Mouse (Mus musculus): ENCODE measurements around the gene Znrf2. TPM values are rescaled to one million over a fixed set of nuclear protein-coding genes. Genes with fewer than 3 reads are reported as not detected.
"Not testable (repeated sequence)": the region's sequence is repeated elsewhere in the genome, so short reads cannot be mapped to it uniquely, and the experiment has no call there.

Znrf2 gene
- polyA plus RNA-seq, 2 experiments: 5.5 to 6.3 TPM

GRCm38 (mm10) chr6:54855801-54856583 is 39.3 kb downstream of the Znrf2 start:
- H3K4me1 ChIP-seq (ENCODE audit: control insufficient read depth, insufficient read depth, low read length): peaks cover 3% of the 10 kb centered on the region; the same call in 1 of the 2 replicates
- no peak overlapping the region for H3K9ac ChIP-seq (ENCODE audit: low read depth, low read length, severe bottlenecking)
- ATAC-seq (ENCODE audit: low FRiP score, low read depth): no peak
- H3K27me3 ChIP-seq (ENCODE audit: control insufficient read depth, insufficient read depth, low read length): no peaks in the 10 kb centered on the region
- no peak for TF ChIP-seq POLR2A (IDR thresholded peaks at IDR 0.05; ENCODE audit: borderline replicate concordance, extremely low read depth, insufficient read depth, insufficient read length)
- no peaks in the 10 kb centered on the region for H3K9me3 ChIP-seq (ENCODE audit: control insufficient read depth, low read length)
- H3K4me3 ChIP-seq (replicated peaks; ENCODE audit: low read length): no peak overlapping the region
- no peaks in the 10 kb centered on the region for H3K36me3 ChIP-seq (ENCODE audit: control insufficient read depth, insufficient read depth, low read length)
- no peak overlapping the region for H3K27ac ChIP-seq (replicated peaks; ENCODE audit: low read depth, low read length)
- WGBS: 41% methylated on average over 4 of the region's 4 CpGs
- no peak for DNase-seq (ENCODE audit: low spot score)
- H3K4me2 ChIP-seq (replicated peaks; ENCODE audit: low read depth, low read length, severe bottlenecking): no peak overlapping the region

- H3K27me3 ChIP-seq (ENCODE audit: control insufficient read depth, insufficient read depth, low read length); H3K36me3 ChIP-seq (ENCODE audit: control insufficient read depth, insufficient read depth, low read length); H3K9ac ChIP-seq (ENCODE audit: low read depth, low read length, severe bottlenecking); H3K27ac ChIP-seq (replicated peaks; ENCODE audit: low read depth, low read length); H3K4me1 ChIP-seq (ENCODE audit: control insufficient read depth, insufficient read depth, low read length); H3K9me3 ChIP-seq (ENCODE audit: control insufficient read depth, low read length); H3K4me2 ChIP-seq (replicated peaks; ENCODE audit: low read depth, low read length, severe bottlenecking); H3K4me3 ChIP-seq (replicated peaks; ENCODE audit: low read length); ATAC-seq (ENCODE audit: low FRiP score, low read depth); DNase-seq (ENCODE audit: low spot score): not testable (repeated sequence)
- WGBS: 97% methylated on average over 5 of the region's 5 CpGs
Observed at GRCm38 (mm10) chr6:54859159-54859558, 42.4 kb downstream of the Znrf2 start.

GRCm38 (mm10) chr6:54860180-54860579 is 43.5 kb downstream of the Znrf2 start:
- H3K36me3 ChIP-seq (ENCODE audit: control insufficient read depth, insufficient read depth, low read length): peaks cover 6% of the 10 kb centered on the region; the same call in 1 of the 2 replicates
- ATAC-seq (ENCODE audit: low FRiP score, low read depth) (no peak), DNase-seq (ENCODE audit: low spot score) (no peak)
- TF ChIP-seq POLR2A (IDR thresholded peaks at IDR 0.05; ENCODE audit: borderline replicate concordance, extremely low read depth, insufficient read depth, insufficient read length): no peak
- no peaks in the 10 kb centered on the region for H3K9me3 ChIP-seq (ENCODE audit: control insufficient read depth, low read length)
- H3K9ac ChIP-seq (ENCODE audit: low read depth, low read length, severe bottlenecking): no peak overlapping the region
- no peak overlapping the region for H3K4me3 ChIP-seq (replicated peaks; ENCODE audit: low read length)
- H3K4me1 ChIP-seq (ENCODE audit: control insufficient read depth, insufficient read depth, low read length): peaks cover 3% of the 10 kb centered on the region; the same call in 1 of the 2 replicates
- H3K27ac ChIP-seq (replicated peaks; ENCODE audit: low read depth, low read length): no peak overlapping the region
- no peaks in the 10 kb centered on the region for H3K27me3 ChIP-seq (ENCODE audit: control insufficient read depth, insufficient read depth, low read length)
- H3K4me2 ChIP-seq (replicated peaks; ENCODE audit: low read depth, low read length, severe bottlenecking): no peak overlapping the region

- no peak overlapping the region for H3K4me2 ChIP-seq (replicated peaks; ENCODE audit: low read depth, low read length, severe bottlenecking)
- no peak overlapping the region for H3K4me3 ChIP-seq (replicated peaks; ENCODE audit: low read length)
- H3K27me3 ChIP-seq (ENCODE audit: control insufficient read depth, insufficient read depth, low read length): no peaks in the 10 kb centered on the region
- DNase-seq (ENCODE audit: low spot score) (no peak), ATAC-seq (ENCODE audit: low FRiP score, low read depth) (no peak)
- peaks cover 6% of the 10 kb centered on the region; the same call in 1 of the 2 replicates for H3K36me3 ChIP-seq (ENCODE audit: control insufficient read depth, insufficient read depth, low read length)
- no peak overlapping the region for H3K27ac ChIP-seq (replicated peaks; ENCODE audit: low read depth, low read length)
- H3K9ac ChIP-seq (ENCODE audit: low read depth, low read length, severe bottlenecking): no peak overlapping the region
- H3K4me1 ChIP-seq (ENCODE audit: control insufficient read depth, insufficient read depth, low read length): no peaks in the 10 kb centered on the region
- TF ChIP-seq POLR2A (IDR thresholded peaks at IDR 0.05; ENCODE audit: borderline replicate concordance, extremely low read depth, insufficient read depth, insufficient read length): no peak
- WGBS: 71% methylated on average over 5 of the region's 5 CpGs
- H3K9me3 ChIP-seq (ENCODE audit: control insufficient read depth, low read length): no peaks in the 10 kb centered on the region
Observed at GRCm38 (mm10) chr6:54866731-54867410, 50.2 kb downstream of the Znrf2 start.

- peaks cover 6% of the 10 kb centered on the region; the same call in 1 of the 2 replicates for H3K36me3 ChIP-seq (ENCODE audit: control insufficient read depth, insufficient read depth, low read length)
- H3K27me3 ChIP-seq (ENCODE audit: control insufficient read depth, insufficient read depth, low read length): no peaks in the 10 kb centered on the region
- ATAC-seq (ENCODE audit: low FRiP score, low read depth) (no peak), DNase-seq (ENCODE audit: low spot score) (no peak)
- no peak overlapping the region for H3K4me3 ChIP-seq (replicated peaks; ENCODE audit: low read length)
- H3K4me2 ChIP-seq (replicated peaks; ENCODE audit: low read depth, low read length, severe bottlenecking): no peak overlapping the region
- H3K9me3 ChIP-seq (ENCODE audit: control insufficient read depth, low read length): no peaks in the 10 kb centered on the region
- H3K9ac ChIP-seq (ENCODE audit: low read depth, low read length, severe bottlenecking): no peak overlapping the region
- no peak for TF ChIP-seq POLR2A (IDR thresholded peaks at IDR 0.05; ENCODE audit: borderline replicate concordance, extremely low read depth, insufficient read depth, insufficient read length)
- WGBS: 70% methylated on average over 4 of the region's 4 CpGs
- H3K4me1 ChIP-seq (ENCODE audit: control insufficient read depth, insufficient read depth, low read length): no peaks in the 10 kb centered on the region
- no peak overlapping the region for H3K27ac ChIP-seq (replicated peaks; ENCODE audit: low read depth, low read length)
Observed at GRCm38 (mm10) chr6:54867411-54867745, 50.7 kb downstream of the Znrf2 start.

Data from limb, embryonic 14.5 days (tissue).